Mouse (Mus musculus) stomach, embryonic 14.5 days (tissue): ENCODE data around the gene Slc1a5. TPM values are rescaled to one million over a fixed set of nuclear protein-coding genes. Genes with fewer than 3 reads are reported as not detected.
A peak's percentile ranks its signal among the peaks of the same experiment; 100 is the strongest.

Experiments
- ATAC-seq: fragments of 200-750 bp; cut with Nextera tagmentation; 2 replicates; pipeline ENCODE4 v1.8.0; 2017; ENCODE audit warnings: low read depth, moderate TSS enrichment; ENCODE audit not compliant: insufficient number of reproducible peaks, insufficient read depth, low FRiP score
- H3K27ac ChIP-seq: fragments of 300-500 bp; sonication (generic); 2 replicates; pipeline ENCODE4 v1.5.1; 2014; ENCODE audit warnings: mild to moderate bottlenecking, low read length, moderate library complexity, mixed read lengths
- H3K27me3 ChIP-seq: fragments of 300-500 bp; sonication (generic); 2 replicates; pipeline ENCODE4 v1.6.1; 2014; ENCODE audit warnings: low read length, control low read depth, mixed read lengths; ENCODE audit not compliant: control insufficient read depth, insufficient read depth
- H3K36me3 ChIP-seq: fragments of 300-500 bp; sonication (generic); 2 replicates; pipeline ENCODE4 v1.6.1; 2014; ENCODE audit warnings: mild to moderate bottlenecking, control low read depth, low read length, moderate library complexity, mixed read lengths; ENCODE audit not compliant: control insufficient read depth, insufficient read depth
- H3K4me1 ChIP-seq: fragments of 300-500 bp; sonication (generic); 2 replicates; pipeline ENCODE4 v1.6.1; 2014; ENCODE audit warnings: low read length, control low read depth, mixed read lengths; ENCODE audit not compliant: control insufficient read depth, insufficient read depth
- H3K4me2 ChIP-seq: fragments of 300-500 bp; sonication (generic); replicated peaks from 2 replicates; pipeline ENCODE4 v1.6.1; 2014; ENCODE audit warnings: low read depth, low read length, control low read depth
- H3K4me3 ChIP-seq: fragments of 300-500 bp; sonication (generic); 2 replicates; pipeline ENCODE4 v1.5.1; 2014; ENCODE audit warnings: low read depth, low read length, control low read depth
- H3K9ac ChIP-seq: fragments of 300-500 bp; sonication (generic); replicated peaks from 2 replicates; pipeline ENCODE4 v1.6.1; 2014; ENCODE audit warnings: low read depth, mild to moderate bottlenecking, control low read depth, low read length, moderate library complexity, mixed read lengths
- H3K9me3 ChIP-seq: fragments of 300-500 bp; sonication (generic); 2 replicates; pipeline ENCODE4 v1.6.1; 2016; ENCODE audit warnings: low read depth, low read length, control low read depth; ENCODE audit not compliant: control insufficient read depth
- WGBS: fragments of 180-500 bp; shearing (Covaris S2); extraction: QIAGEN DNeasy Blood & Tissue Kit; methylation state at CpG from one replicate; pipeline ENCODE4 v1.1.7; 2014; 5-methylcytosine and 5-hydroxymethylcytosine counted together
- polyA plus RNA-seq: library from polyadenylated mRNA; unstranded; fragments of >200 nt; fragmentation: Nextera tagmentation; extraction: Ambion mirVana; gene quantifications from 2 replicates; pipeline ENCODE4 v1.2.1, GENCODE M21; 2014

Gene Slc1a5
- polyA plus RNA-seq, result 36.7 and 39.0 TPM in 2 replicates

DNA sequence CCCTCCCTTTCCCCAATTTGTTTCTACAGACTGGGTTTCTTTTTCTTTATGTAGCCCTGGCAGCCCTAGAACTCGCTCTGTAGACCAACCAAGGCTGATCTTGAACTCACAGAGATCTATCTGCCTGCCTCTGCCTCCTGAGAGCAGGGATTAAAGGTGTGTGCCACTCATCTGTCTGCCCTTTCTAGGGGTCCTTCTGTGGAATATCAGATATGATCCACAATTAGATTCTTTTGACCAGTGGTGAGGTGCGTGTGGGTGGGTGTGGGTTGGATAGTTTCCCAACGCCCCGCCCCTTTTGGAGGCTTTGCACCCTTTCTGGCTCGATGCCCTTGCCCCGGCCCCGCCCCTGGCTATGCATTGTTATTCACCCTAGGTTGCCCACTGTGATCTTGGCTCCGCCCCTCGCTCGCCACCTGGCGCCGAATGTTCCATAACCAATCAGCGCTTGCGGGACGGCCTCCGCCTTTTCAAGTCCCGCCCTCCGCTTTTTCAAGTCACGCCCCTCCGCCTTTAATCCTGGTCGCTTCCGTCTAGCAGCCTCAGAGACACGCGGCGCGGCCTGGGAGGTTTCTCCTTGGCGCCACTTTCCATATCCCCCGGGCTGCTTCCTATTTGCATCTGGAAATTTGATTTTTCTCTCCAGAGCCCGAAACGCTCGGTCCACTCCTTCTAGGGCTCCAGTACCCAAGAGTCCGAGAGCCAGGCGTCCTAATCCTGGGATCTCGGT, at the start of gene Slc1a5:
Gene Slc1a5 (plus strand): TSS at position 516 of the 730 bp plus-strand sequence.
- H3K36me3 ChIP-seq, result no peaks in the 10 kb centered on the region
- WGBS, result 3% methylated on average over 34 of the region's 34 CpGs
- H3K4me2 ChIP-seq, result peak within 1 kb of the TSS; percentile 83
- ATAC-seq, result peak; percentile 75
- no peaks in the 10 kb centered on the region for H3K27me3 ChIP-seq
- peak within 1 kb of the TSS; percentile 52; the same call in 1 of the 2 replicates for H3K27ac ChIP-seq
- H3K9ac ChIP-seq, result peak within 1 kb of the TSS; percentile 47
- H3K4me1 ChIP-seq, result peaks cover 14% of the 10 kb centered on the region
- peak within 1 kb of the TSS; percentile 50 for H3K4me3 ChIP-seq
- no peaks in the 10 kb centered on the region for H3K9me3 ChIP-seq

DNA sequence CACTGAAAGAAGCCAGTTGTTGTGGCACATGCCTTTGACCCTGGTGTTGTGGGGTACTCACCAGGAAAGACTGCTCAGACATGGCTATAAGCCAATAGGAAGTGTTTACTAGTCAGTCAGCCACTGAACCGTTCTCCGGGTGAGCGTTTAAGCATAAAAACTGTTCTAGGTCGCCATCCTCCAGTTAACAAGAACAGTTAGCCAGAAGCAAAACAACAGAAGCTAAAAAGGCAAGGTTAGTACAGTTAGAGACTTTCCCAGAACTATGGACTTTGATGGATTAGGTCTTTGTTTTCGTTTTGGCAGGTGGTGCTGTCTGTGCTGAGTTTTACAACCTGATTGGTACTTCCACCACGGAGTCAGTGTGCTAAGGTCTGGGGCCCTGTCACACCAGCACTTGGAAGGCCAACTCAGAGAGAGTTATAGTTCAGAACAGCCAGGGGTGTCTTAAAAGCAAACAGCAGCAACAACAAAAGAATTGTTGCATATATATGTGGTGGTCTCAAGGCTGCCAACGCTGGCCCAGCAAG, 49.2 kb upstream of the Slc1a5 start:
- no peaks in the 10 kb centered on the region for H3K27me3 ChIP-seq
- H3K4me2 ChIP-seq, result no peak overlapping the region
- no peak overlapping the region for H3K4me3 ChIP-seq
- no peaks in the 10 kb centered on the region for H3K36me3 ChIP-seq
- peaks cover 8% of the 10 kb centered on the region; the same call in 1 of the 2 replicates for H3K4me1 ChIP-seq
- no peaks in the 10 kb centered on the region for H3K9me3 ChIP-seq
- no peak for ATAC-seq
- H3K9ac ChIP-seq, result no peak overlapping the region
- no peak overlapping the region for H3K27ac ChIP-seq
- WGBS, result 53% methylated on average over 7 of the region's 7 CpGs

DNA sequence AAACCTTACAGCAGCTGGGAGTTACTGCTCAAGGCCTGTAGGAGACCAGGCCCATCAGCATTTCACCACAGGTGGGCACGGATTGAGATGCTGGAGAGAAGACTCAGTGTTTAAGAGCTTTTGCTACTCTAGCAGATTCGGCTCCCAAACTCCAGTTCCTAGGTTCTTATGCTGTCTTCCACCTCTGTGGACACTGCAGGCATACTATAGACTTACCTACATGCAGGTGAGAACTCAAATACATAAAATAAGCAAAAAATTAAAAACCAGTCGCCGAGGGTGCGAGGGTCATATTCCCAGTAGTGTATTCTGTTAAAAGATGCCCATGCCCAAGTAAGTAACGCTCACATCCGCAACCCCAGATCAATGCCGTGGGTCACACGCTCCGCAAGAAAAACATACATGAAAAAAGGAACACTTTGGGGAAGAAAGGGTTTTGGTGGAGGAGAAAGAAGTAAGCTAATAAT, 43.5 kb upstream of the Slc1a5 start:
- Histone ChIP-seq H3K27me3 (no peaks in the 10 kb centered on the region), H3K4me1 (peaks cover 10% of the 10 kb centered on the region; the same call in 1 of the 2 replicates), H3K9ac (no peak overlapping the region), H3K4me2 (peak overlapping the region; percentile 31), H3K4me3 (peak overlapping the region; percentile 77), H3K9me3 (no peaks in the 10 kb centered on the region), H3K36me3 (no peaks in the 10 kb centered on the region), H3K27ac (no peak overlapping the region)
- WGBS, result 41% methylated on average over 10 of the region's 10 CpGs
- no peak for ATAC-seq

DNA sequence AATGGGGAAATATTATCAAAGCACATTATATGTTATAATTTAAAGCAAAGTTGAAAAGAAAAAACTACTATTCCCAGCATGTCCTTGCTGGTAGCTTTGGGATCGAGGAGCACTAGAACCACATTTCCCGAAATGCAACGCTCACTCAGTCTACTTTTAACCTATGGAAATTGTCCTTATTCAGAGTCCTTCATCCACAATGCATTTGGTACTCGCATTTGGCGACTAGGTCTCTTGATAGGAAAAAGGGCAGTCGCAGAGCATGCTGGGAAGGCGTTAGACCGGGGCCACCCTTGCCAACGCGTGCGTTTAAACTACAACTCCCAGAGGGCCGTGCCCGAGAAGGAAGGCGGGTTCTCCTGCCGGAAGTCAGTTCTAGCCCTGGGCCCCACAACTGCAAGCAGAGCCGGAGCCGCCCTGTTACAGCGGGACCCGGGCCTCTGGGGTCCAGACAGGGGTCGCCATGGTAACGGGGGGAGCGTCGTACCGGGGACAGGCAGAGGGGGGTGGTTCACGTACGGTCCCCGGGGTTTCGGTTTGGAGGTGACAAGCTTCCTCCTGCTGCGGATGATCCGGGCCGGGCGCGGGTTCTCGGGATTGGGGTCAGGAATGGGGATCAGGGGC, 43.0 kb upstream of the Slc1a5 start, which contains the start of gene Ap2s1:
Gene Ap2s1 (plus strand): TSS at position 338 of the 624 bp plus-strand sequence.
- under 1% methylated on average over 34 of the region's 34 CpGs for WGBS
- no peaks in the 10 kb centered on the region for H3K9me3 ChIP-seq
- peak within 1 kb of the TSS; percentile 90 for H3K4me2 ChIP-seq

DNA sequence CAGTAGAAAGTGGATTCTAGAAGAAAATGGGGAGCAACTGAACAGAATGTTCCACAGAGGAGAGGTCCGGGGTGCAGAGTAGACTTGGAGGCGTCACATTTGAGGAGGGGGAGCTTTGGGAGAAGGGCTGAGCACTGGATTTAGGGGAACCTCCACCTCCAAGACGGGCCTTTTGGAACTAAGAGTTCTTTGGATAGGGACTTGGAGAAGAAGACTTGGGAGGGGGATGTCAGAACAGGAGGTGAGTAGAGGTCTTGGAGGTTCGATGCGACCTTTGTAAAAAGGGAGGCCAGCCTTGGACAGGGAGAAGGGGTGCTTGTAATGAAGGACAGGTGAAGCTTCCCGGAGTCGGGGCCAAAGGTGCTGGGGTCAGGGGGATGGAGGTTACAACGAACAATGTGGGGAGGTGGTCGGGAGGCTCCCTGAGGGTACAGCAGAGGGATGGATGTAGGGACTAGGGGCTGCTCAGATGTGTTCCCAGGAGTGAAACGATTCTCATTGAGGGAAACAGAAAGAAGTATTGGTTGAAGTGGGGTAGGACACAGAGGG, 42.0 kb upstream of the Slc1a5 start:
- ATAC-seq, result no peak
- H3K9me3 ChIP-seq, result no peaks in the 10 kb centered on the region
- no peaks in the 10 kb centered on the region for H3K27me3 ChIP-seq
- peak overlapping the region; percentile 77 for H3K4me3 ChIP-seq
- 57% methylated on average over 10 of the region's 10 CpGs for WGBS
- H3K4me1 ChIP-seq, result peaks cover 10% of the 10 kb centered on the region; the same call in 1 of the 2 replicates
- H3K27ac ChIP-seq, result peak overlapping the region; percentile 67; the same call in 1 of the 2 replicates
- H3K36me3 ChIP-seq, result peaks cover 7% of the 10 kb centered on the region
- H3K4me2 ChIP-seq, result peak overlapping the region; percentile 90
- H3K9ac ChIP-seq, result peak overlapping the region; percentile 84

More for the DNA sequence above, 43.0 kb upstream of the Slc1a5 start, which contains the start of gene Ap2s1:
- Histone ChIP-seq H3K9ac (peak within 1 kb of the TSS; percentile 84), H3K4me3 (peak within 1 kb of the TSS; percentile 77), H3K27me3 (no peaks in the 10 kb centered on the region), H3K36me3 (peaks cover 3% of the 10 kb centered on the region; the same call in 1 of the 2 replicates), H3K4me1 (peaks cover 10% of the 10 kb centered on the region; the same call in 1 of the 2 replicates), H3K27ac (peak within 1 kb of the TSS; percentile 67)
- ATAC-seq, result peak; percentile 97

DNA sequence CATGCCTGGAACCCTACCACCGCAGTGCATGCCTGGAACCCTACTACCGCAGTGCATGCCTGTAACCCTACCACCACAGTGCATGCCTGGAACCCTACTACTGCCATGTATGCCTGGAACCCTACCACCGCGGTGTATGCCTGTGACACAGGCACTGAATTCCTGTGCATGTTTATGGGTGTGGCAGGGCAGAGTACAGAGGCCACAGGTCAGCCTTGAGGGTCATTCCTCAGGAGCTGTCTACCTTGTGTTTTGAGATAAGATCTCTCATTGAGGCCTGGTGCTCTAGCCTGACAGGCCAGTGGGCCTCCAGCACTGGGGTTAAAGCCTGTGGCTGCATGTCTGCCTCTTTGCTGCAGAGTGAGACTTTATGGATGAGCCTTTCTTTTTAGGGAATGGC, 35.8 kb upstream of the Slc1a5 start:
- H3K4me1 ChIP-seq, result no peaks in the 10 kb centered on the region
- 80% methylated on average over 4 of the region's 4 CpGs for WGBS
- ATAC-seq, result no peak
- H3K27ac ChIP-seq, result no peak overlapping the region
- H3K36me3 ChIP-seq, result peaks cover 34% of the 10 kb centered on the region
- H3K4me3 ChIP-seq, result no peak overlapping the region
- H3K9me3 ChIP-seq, result no peaks in the 10 kb centered on the region
- no peak overlapping the region for H3K9ac ChIP-seq
- H3K27me3 ChIP-seq, result no peaks in the 10 kb centered on the region
- H3K4me2 ChIP-seq, result no peak overlapping the region

DNA sequence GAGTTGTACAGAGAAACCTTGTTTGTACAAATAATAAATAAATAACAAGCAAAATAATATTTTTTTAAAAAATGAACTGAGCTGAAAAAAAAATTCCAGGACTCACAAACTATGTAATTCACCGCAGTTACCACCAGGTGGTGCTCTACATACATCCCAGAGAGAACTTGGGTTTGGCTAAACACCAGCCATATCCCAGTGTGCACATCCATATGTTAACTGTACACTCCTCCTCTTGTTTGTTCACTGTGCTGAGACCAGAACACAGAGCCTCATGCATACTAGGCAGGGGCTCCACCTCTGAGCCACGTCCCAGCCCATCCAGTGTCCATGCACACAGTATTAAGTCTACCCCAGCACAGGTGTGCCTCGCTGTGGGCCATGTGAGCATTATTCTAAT, 35.0 kb upstream of the Slc1a5 start:
- Histone ChIP-seq H3K27ac (no peak overlapping the region), H3K9me3 (no peaks in the 10 kb centered on the region), H3K4me3 (no peak overlapping the region), H3K4me2 (no peak overlapping the region), H3K9ac (no peak overlapping the region), H3K36me3 (peaks cover 34% of the 10 kb centered on the region), H3K4me1 (no peaks in the 10 kb centered on the region), H3K27me3 (no peaks in the 10 kb centered on the region)
- 52% methylated on average over 3 of the region's 3 CpGs for WGBS
- ATAC-seq, result 0 out of 2 replicates have a peak, but pooled peaks have one; percentile 47

DNA sequence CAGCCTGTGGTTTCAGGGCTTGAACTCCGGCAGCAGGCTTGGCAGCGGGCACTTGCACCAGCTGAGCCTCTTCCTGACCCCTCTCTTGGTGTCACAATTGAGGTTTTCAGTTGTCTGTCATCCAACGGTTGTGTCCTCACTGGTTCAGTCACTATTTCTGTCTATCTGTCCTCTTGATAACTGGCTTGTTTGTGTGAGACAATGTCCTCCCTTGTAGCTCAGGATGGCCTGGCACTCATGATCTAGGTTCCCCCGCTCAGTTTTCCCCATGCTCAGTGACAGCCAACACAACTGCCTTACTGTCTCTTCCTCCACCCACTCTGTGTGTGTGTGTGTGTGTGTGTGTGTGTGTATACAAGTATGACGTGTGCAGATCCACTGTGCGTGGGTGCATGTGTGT, 33.5 kb upstream of the Slc1a5 start:
- Histone ChIP-seq H3K9ac (no peak overlapping the region), H3K4me2 (no peak overlapping the region), H3K4me1 (no peaks in the 10 kb centered on the region), H3K4me3 (no peak overlapping the region), H3K27ac (no peak overlapping the region), H3K27me3 (no peaks in the 10 kb centered on the region), H3K9me3 (no peaks in the 10 kb centered on the region), H3K36me3 (peaks cover 34% of the 10 kb centered on the region)
- no peak for ATAC-seq
- 92% methylated on average over 6 of the region's 6 CpGs for WGBS
